Mouse (Mus musculus) embryonic facial prominence, embryonic 13.5 days (tissue): ENCODE measurements at regions not wholly inside any gene's neighbourhood (a gene's known extent, or its start where the extent isn't known, plus 50 kb on each side); places are given as distances from the start of the nearest gene placed in this dataset.

Experiments used
- ATAC-seq: fragments of 200-750 bp; cut with Nextera tagmentation; 2 replicates; pipeline ENCODE4 v1.8.0; 2017; ENCODE audit warnings: low read depth; ENCODE audit not compliant: insufficient number of reproducible peaks, insufficient read depth, low FRiP score, low TSS enrichment
- H3K27ac ChIP-seq: fragments of 300-500 bp; sonication (generic); 2 replicates; pipeline ENCODE4 v1.5.1; 2015; ENCODE audit warnings: moderate library complexity, mild to moderate bottlenecking, inconsistent platforms
- H3K27me3 ChIP-seq: fragments of 300-500 bp; sonication (generic); 2 replicates; pipeline ENCODE4 v1.6.1; 2015; ENCODE audit warnings: mild to moderate bottlenecking, inconsistent platforms
- H3K36me3 ChIP-seq: fragments of 300-500 bp; sonication (generic); 2 replicates; pipeline ENCODE4 v1.6.1; 2015; ENCODE audit warnings: mild to moderate bottlenecking, inconsistent platforms
- H3K4me1 ChIP-seq: fragments of 300-500 bp; sonication (generic); 2 replicates; pipeline ENCODE4 v1.6.1; 2015; ENCODE audit warnings: inconsistent platforms
- H3K4me2 ChIP-seq: fragments of 300-500 bp; sonication (generic); 2 replicates; pipeline ENCODE4 v1.6.1; 2015; ENCODE audit warnings: moderate library complexity, mild to moderate bottlenecking, inconsistent platforms
- H3K4me3 ChIP-seq: fragments of 300-500 bp; sonication (generic); 2 replicates; pipeline ENCODE4 v1.5.1; 2015; ENCODE audit warnings: mild to moderate bottlenecking, inconsistent platforms
- H3K9ac ChIP-seq: fragments of 300-500 bp; sonication (generic); 2 replicates; pipeline ENCODE4 v1.6.1; 2015; ENCODE audit warnings: mild to moderate bottlenecking, inconsistent platforms
- H3K9me3 ChIP-seq: fragments of 300-500 bp; sonication (generic); 2 replicates; pipeline ENCODE4 v1.6.1; 2016; ENCODE audit warnings: inconsistent platforms
- WGBS: fragments of 180-500 bp; shearing (Covaris S2); methylation state at CpG from one replicate; pipeline ENCODE4 v1.1.7; 2015; ENCODE audit warnings: mixed read lengths; 5-methylcytosine and 5-hydroxymethylcytosine counted together

- 4% methylated on average over 11 of the region's 11 CpGs for WGBS
- Histone ChIP-seq H3K4me2 (no peak overlapping the region), H3K4me3 (no peak overlapping the region), H3K36me3 (no peaks in the 10 kb centered on the region), H3K4me1 (no peaks in the 10 kb centered on the region), H3K9ac (no peak overlapping the region), H3K9me3 (no peaks in the 10 kb centered on the region), H3K27ac (no peak overlapping the region), H3K27me3 (peaks cover 77% of the 10 kb centered on the region)
- ATAC-seq: no peak
These were observed 251.3 kb upstream of the Nfe2l3 start for GRCm38 (mm10) chr6:51180881-51181875.

GRCm38 (mm10) chr6:51181905-51182304 lies 250.6 kb upstream of the Nfe2l3 start:
- Histone ChIP-seq H3K36me3 (no peaks in the 10 kb centered on the region), H3K9ac (no peak overlapping the region), H3K4me2 (no peak overlapping the region), H3K4me3 (no peak overlapping the region), H3K27ac (no peak overlapping the region), H3K4me1 (no peaks in the 10 kb centered on the region), H3K9me3 (no peaks in the 10 kb centered on the region), H3K27me3 (peaks cover 78% of the 10 kb centered on the region)
- ATAC-seq: no peak
- WGBS: 21% methylated on average over 10 of the region's 10 CpGs

GRCm38 (mm10) chr6:51182771-51183284 lies 249.6 kb upstream of the Nfe2l3 start:
- H3K36me3 ChIP-seq: no peaks in the 10 kb centered on the region
- H3K9ac ChIP-seq: no peak overlapping the region
- no peaks in the 10 kb centered on the region for H3K4me1 ChIP-seq
- 7% methylated on average over 5 of the region's 5 CpGs for WGBS
- no peak for ATAC-seq
- H3K27ac ChIP-seq: no peak overlapping the region
- peaks cover 78% of the 10 kb centered on the region for H3K27me3 ChIP-seq
- H3K4me3 ChIP-seq: no peak overlapping the region
- no peak overlapping the region for H3K4me2 ChIP-seq
- no peaks in the 10 kb centered on the region for H3K9me3 ChIP-seq

GRCm38 (mm10) chr6:51183576-51184420 lies 248.7 kb upstream of the Nfe2l3 start:
- peaks cover 88% of the 10 kb centered on the region for H3K27me3 ChIP-seq
- H3K9ac ChIP-seq: no peak overlapping the region
- no peaks in the 10 kb centered on the region for H3K9me3 ChIP-seq
- 0 out of 2 replicates have a peak overlapping the region, but pooled peaks have one; percentile 14 for H3K4me2 ChIP-seq
- WGBS: 1% methylated on average over 21 of the region's 21 CpGs
- H3K4me1 ChIP-seq: no peaks in the 10 kb centered on the region
- H3K27ac ChIP-seq: no peak overlapping the region; the same call in 1 of the 2 replicates
- H3K4me3 ChIP-seq: no peak overlapping the region
- ATAC-seq: no peak
- H3K36me3 ChIP-seq: no peaks in the 10 kb centered on the region

- Histone ChIP-seq H3K27me3 (peaks cover 94% of the 10 kb centered on the region), H3K4me3 (no peak overlapping the region), H3K4me1 (no peaks in the 10 kb centered on the region), H3K9ac (no peak overlapping the region), H3K9me3 (no peaks in the 10 kb centered on the region), H3K36me3 (no peaks in the 10 kb centered on the region), H3K27ac (no peak overlapping the region), H3K4me2 (0 out of 2 replicates have a peak overlapping the region, but pooled peaks have one; percentile 14)
- no peak for ATAC-seq
- 3% methylated on average over 3 of the region's 3 CpGs for WGBS
These were observed 248.0 kb upstream of the Nfe2l3 start for GRCm38 (mm10) chr6:51184500-51184899.

GRCm38 (mm10) chr6:51185201-51185600 lies 247.3 kb upstream of the Nfe2l3 start:
- 18% methylated on average over 6 of the region's 6 CpGs for WGBS
- H3K27me3 ChIP-seq: peaks cover 94% of the 10 kb centered on the region
- ATAC-seq: no peak
- H3K9ac ChIP-seq: no peak overlapping the region
- H3K9me3 ChIP-seq: no peaks in the 10 kb centered on the region
- H3K4me1 ChIP-seq: no peaks in the 10 kb centered on the region
- H3K4me3 ChIP-seq: no peak overlapping the region
- no peak overlapping the region for H3K27ac ChIP-seq
- H3K4me2 ChIP-seq: no peak overlapping the region
- H3K36me3 ChIP-seq: no peaks in the 10 kb centered on the region

GRCm38 (mm10) chr6:51189173-51189572 lies 243.3 kb upstream of the Nfe2l3 start:
- H3K9ac ChIP-seq: no peak overlapping the region
- H3K4me3 ChIP-seq: no peak overlapping the region
- 0 out of 2 replicates have a peak, but pooled peaks cover 4% of the 10 kb centered on the region for H3K4me1 ChIP-seq
- H3K36me3 ChIP-seq: no peaks in the 10 kb centered on the region
- H3K27me3 ChIP-seq: peaks cover 99% of the 10 kb centered on the region
- H3K27ac ChIP-seq: no peak overlapping the region
- 85% methylated on average over 3 of the region's 3 CpGs for WGBS
- ATAC-seq: no peak
- no peaks in the 10 kb centered on the region for H3K9me3 ChIP-seq
- H3K4me2 ChIP-seq: no peak overlapping the region

- 0 out of 2 replicates have a peak, but pooled peaks cover 4% of the 10 kb centered on the region for H3K4me1 ChIP-seq
- peaks cover 91% of the 10 kb centered on the region for H3K27me3 ChIP-seq
- no peaks in the 10 kb centered on the region for H3K36me3 ChIP-seq
- H3K9ac ChIP-seq: no peak overlapping the region
- H3K4me2 ChIP-seq: peak overlapping the region; percentile 29
- ATAC-seq: no peak
- no peaks in the 10 kb centered on the region for H3K9me3 ChIP-seq
- 30% methylated on average over 8 of the region's 8 CpGs for WGBS
- no peak overlapping the region for H3K4me3 ChIP-seq
- no peak overlapping the region for H3K27ac ChIP-seq
These were observed 239.6 kb upstream of the Nfe2l3 start for GRCm38 (mm10) chr6:51192826-51193225.

- Histone ChIP-seq H3K9ac (no peak overlapping the region; the same call in 1 of the 2 replicates), H3K4me2 (peak overlapping the region; percentile 29), H3K4me1 (0 out of 2 replicates have a peak, but pooled peaks cover 4% of the 10 kb centered on the region), H3K9me3 (no peaks in the 10 kb centered on the region), H3K27me3 (peaks cover 85% of the 10 kb centered on the region), H3K36me3 (no peaks in the 10 kb centered on the region), H3K27ac (no peak overlapping the region), H3K4me3 (no peak overlapping the region)
- WGBS: 18% methylated on average over 12 of the region's 12 CpGs
- no peak for ATAC-seq
These were observed 239.1 kb upstream of the Nfe2l3 start for GRCm38 (mm10) chr6:51193356-51193755.

- WGBS: 85% methylated on average over 2 of the region's 2 CpGs
These were observed 236.1 kb upstream of the Nfe2l3 start for GRCm38 (mm10) chr6:51196391-51196790.

More at GRCm38 (mm10) chr6:51196391-51196790, 236.1 kb upstream of the Nfe2l3 start:
- Histone ChIP-seq H3K27me3 (peaks cover 71% of the 10 kb centered on the region), H3K36me3 (no peaks in the 10 kb centered on the region), H3K4me2 (no peak overlapping the region), H3K4me3 (no peak overlapping the region), H3K4me1 (0 out of 2 replicates have a peak, but pooled peaks cover 4% of the 10 kb centered on the region), H3K9me3 (no peaks in the 10 kb centered on the region), H3K27ac (no peak overlapping the region), H3K9ac (no peak overlapping the region)
- no peak for ATAC-seq
